Mouse (Mus musculus) hindbrain, embryonic 13.5 days (tissue): ENCODE data around the gene Asna1. TPM values are rescaled to one million over a fixed set of nuclear protein-coding genes. Genes with fewer than 3 reads are reported as not detected.
A peak's percentile ranks its signal among the peaks of the same experiment; 100 is the strongest.

Experiments
- ATAC-seq: fragments of 200-750 bp; cut with Nextera tagmentation; 2 replicates; pipeline ENCODE4 v1.8.0; 2017; ENCODE audit warnings: moderate TSS enrichment; ENCODE audit not compliant: low FRiP score
- H3K27ac ChIP-seq: fragments of 300-500 bp; sonication (generic); 2 replicates; pipeline ENCODE4 v1.5.1; 2015; ENCODE audit warnings: inconsistent platforms, mild to moderate bottlenecking, moderate library complexity
- H3K27me3 ChIP-seq: fragments of 300-500 bp; sonication (generic); 2 replicates; pipeline ENCODE4 v1.6.1; 2015; ENCODE audit warnings: mild to moderate bottlenecking, inconsistent platforms
- H3K36me3 ChIP-seq: fragments of 300-500 bp; sonication (generic); 2 replicates; pipeline ENCODE4 v1.6.1; 2015; ENCODE audit warnings: mild to moderate bottlenecking, inconsistent platforms
- H3K4me1 ChIP-seq: fragments of 300-500 bp; sonication (generic); replicated peaks from 2 replicates; pipeline ENCODE4 v1.6.1; 2015; ENCODE audit warnings: inconsistent platforms
- H3K4me2 ChIP-seq: fragments of 300-500 bp; sonication (generic); 2 replicates; pipeline ENCODE4 v1.6.1; 2015; ENCODE audit warnings: inconsistent platforms, mild to moderate bottlenecking, moderate library complexity
- H3K4me3 ChIP-seq: fragments of 300-500 bp; sonication (generic); 2 replicates; pipeline ENCODE4 v1.5.1; 2015; ENCODE audit warnings: mild to moderate bottlenecking, inconsistent platforms
- H3K9ac ChIP-seq: fragments of 300-500 bp; sonication (generic); 2 replicates; pipeline ENCODE4 v1.6.1; 2015; ENCODE audit warnings: mild to moderate bottlenecking, inconsistent platforms
- H3K9me3 ChIP-seq: fragments of 300-500 bp; sonication (generic); 2 replicates; pipeline ENCODE4 v1.6.1; 2016; ENCODE audit warnings: inconsistent platforms
- WGBS: fragments of 180-500 bp; shearing (Covaris S2); methylation state at CpG from one replicate; pipeline ENCODE4 v1.1.7; 2015; 5-methylcytosine and 5-hydroxymethylcytosine counted together
- polyA plus RNA-seq: library from polyadenylated mRNA; unstranded; fragments of >200 nt; fragmentation: Nextera tagmentation; extraction: Ambion mirVana; gene quantifications from 2 replicates; pipeline ENCODE4 v1.2.1, GENCODE M21; 2015

The Asna1 gene
- polyA plus RNA-seq, 1 experiment from 2014 or later: 157 TPM

GRCm38 (mm10) chr8:84976763-84977434 is 48.2 kb downstream of the Asna1 start:
- ATAC-seq: no peak
- Histone ChIP-seq H3K4me2 (peak overlapping the region; percentile 91), H3K9me3 (no peaks in the 10 kb centered on the region), H3K4me1 (peaks cover 79% of the 10 kb centered on the region), H3K27ac (peak overlapping the region; percentile 62), H3K4me3 (peak overlapping the region; percentile 52), H3K36me3 (peaks cover 28% of the 10 kb centered on the region), H3K9ac (peak overlapping the region; percentile 74), H3K27me3 (peaks cover 31% of the 10 kb centered on the region)
- WGBS: 3% methylated on average over 25 of the region's 25 CpGs

- WGBS: 2% methylated on average over 61 of the region's 61 CpGs
- Histone ChIP-seq H3K27me3 (peaks cover 24% of the 10 kb centered on the region), H3K27ac (peak overlapping the region; percentile 62), H3K4me2 (peak overlapping the region; percentile 91), H3K4me3 (peak overlapping the region; percentile 52), H3K9me3 (no peaks in the 10 kb centered on the region), H3K4me1 (peaks cover 79% of the 10 kb centered on the region), H3K36me3 (peaks cover 35% of the 10 kb centered on the region), H3K9ac (peak overlapping the region; percentile 74)
- peak; percentile 76 for ATAC-seq
Measured at GRCm38 (mm10) chr8:84976031-84976762, 48.9 kb downstream of the Asna1 start.

GRCm38 (mm10) chr8:84975434-84975833 is 49.6 kb downstream of the Asna1 start:
- peak overlapping the region; percentile 91; the same call in 1 of the 2 replicates for H3K4me2 ChIP-seq
- H3K4me1 ChIP-seq: peaks cover 79% of the 10 kb centered on the region
- H3K9ac ChIP-seq: no peak overlapping the region
- H3K27me3 ChIP-seq: peaks cover 17% of the 10 kb centered on the region
- H3K27ac ChIP-seq: peak overlapping the region; percentile 62
- H3K36me3 ChIP-seq: peaks cover 41% of the 10 kb centered on the region
- no peak overlapping the region for H3K4me3 ChIP-seq
- H3K9me3 ChIP-seq: no peaks in the 10 kb centered on the region
- WGBS: 36% methylated on average over 7 of the region's 7 CpGs
- ATAC-seq: no peak

GRCm38 (mm10) chr8:84974543-84975142 is 50.4 kb downstream of the Asna1 start:
- 83% methylated on average over 8 of the region's 8 CpGs for WGBS
- Histone ChIP-seq H3K27ac (0 out of 2 replicates have a peak overlapping the region, but pooled peaks have one; percentile 9), H3K36me3 (peaks cover 41% of the 10 kb centered on the region), H3K9me3 (no peaks in the 10 kb centered on the region), H3K4me1 (peaks cover 73% of the 10 kb centered on the region), H3K4me2 (no peak overlapping the region; the same call in 1 of the 2 replicates), H3K9ac (no peak overlapping the region), H3K27me3 (peaks cover 13% of the 10 kb centered on the region), H3K4me3 (no peak overlapping the region)
- no peak for ATAC-seq

DNA sequence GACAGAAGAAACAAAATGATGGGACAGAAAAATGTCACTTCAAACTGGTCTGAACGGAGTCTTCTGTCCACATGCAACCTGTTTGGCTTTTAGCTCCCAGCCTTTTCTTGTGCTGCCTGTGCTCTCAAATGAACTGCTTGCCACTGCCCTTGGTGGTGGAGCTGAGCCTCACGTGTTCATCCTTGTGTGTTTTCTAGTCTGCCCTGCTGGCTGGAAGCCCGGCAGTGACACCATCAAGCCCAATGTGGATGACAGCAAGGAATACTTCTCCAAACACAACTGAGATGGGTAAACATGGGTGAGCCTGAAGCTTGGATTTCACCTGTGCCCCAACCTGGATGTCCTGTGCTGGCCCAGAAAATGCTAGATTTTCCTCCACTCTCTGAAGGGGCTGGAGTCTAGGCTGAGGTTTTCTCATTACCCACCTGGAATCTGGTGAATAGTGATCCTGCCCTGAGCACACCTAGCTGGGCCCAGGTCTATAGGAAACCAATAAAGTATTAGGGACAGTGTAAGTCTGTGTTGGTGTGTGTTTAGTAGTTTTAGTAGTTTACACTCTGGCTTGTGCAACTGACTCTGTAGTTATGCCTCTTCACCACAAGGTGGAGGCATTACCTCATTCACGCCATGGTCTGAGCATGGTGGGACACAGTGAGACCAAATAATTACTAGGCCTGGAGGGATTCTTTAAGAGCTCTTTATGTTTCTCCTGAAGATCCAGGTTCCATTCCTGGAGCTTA is 51.1 kb downstream of the Asna1 start:
- H3K4me1 ChIP-seq: peaks cover 67% of the 10 kb centered on the region
- no peak for ATAC-seq

DNA sequence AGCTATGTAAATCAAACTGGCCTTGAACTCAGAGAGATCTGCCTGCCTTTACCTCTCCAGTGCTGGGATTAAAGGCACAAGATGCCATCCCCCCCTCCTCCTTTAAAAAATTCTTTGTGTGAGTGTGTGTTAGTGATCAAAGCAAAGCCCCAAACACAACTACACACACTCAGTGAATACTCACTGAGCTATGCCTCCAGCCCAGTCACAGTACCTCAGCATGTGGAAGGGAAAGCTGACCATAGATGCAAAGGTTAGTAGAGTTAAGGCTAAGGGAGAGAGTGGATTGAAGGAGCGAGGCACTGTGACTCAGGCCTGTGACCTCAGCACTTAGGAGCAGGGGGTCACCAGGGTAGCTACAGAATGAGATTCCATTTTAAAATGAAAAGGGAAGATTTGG is 52.0 kb downstream of the Asna1 start:
- no peak for ATAC-seq
- Histone ChIP-seq H3K4me3 (no peak overlapping the region), H3K4me2 (no peak overlapping the region), H3K27ac (no peak overlapping the region), H3K27me3 (peaks cover 12% of the 10 kb centered on the region), H3K9me3 (no peaks in the 10 kb centered on the region), H3K36me3 (peaks cover 41% of the 10 kb centered on the region), H3K4me1 (peaks cover 66% of the 10 kb centered on the region), H3K9ac (no peak overlapping the region)
- WGBS: 93% methylated on average over 1 of the region's 1 CpGs

More for the DNA sequence above, 51.1 kb downstream of the Asna1 start:
- Histone ChIP-seq H3K36me3 (peaks cover 41% of the 10 kb centered on the region), H3K27ac (peak overlapping the region; percentile 9; the same call in 1 of the 2 replicates), H3K9ac (0 out of 2 replicates have a peak overlapping the region, but pooled peaks have one; percentile 44), H3K27me3 (peaks cover 13% of the 10 kb centered on the region), H3K4me3 (no peak overlapping the region), H3K9me3 (no peaks in the 10 kb centered on the region), H3K4me2 (no peak overlapping the region)
- WGBS: 61% methylated on average over 4 of the region's 4 CpGs

DNA sequence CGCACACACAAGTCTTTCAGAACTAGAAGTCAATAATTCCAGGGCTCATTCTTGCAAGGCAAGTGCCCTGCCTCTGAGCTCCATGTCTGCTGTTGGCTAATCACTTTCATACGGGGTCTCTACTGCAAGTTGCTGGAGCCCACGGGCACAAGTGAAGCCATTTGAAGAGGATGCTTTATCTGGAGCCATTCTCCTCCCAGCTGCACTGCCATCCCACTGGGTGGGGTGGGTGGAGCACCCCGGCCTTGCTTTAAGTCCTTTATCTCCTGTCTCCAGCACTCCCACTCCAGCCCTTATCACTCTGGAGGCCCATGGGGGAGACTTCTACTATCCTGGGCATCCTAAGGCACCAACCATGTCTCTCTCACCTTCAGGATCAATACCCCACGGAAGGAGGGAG is 54.2 kb downstream of the Asna1 start:
- H3K4me2 ChIP-seq: peak overlapping the region; percentile 98

DNA sequence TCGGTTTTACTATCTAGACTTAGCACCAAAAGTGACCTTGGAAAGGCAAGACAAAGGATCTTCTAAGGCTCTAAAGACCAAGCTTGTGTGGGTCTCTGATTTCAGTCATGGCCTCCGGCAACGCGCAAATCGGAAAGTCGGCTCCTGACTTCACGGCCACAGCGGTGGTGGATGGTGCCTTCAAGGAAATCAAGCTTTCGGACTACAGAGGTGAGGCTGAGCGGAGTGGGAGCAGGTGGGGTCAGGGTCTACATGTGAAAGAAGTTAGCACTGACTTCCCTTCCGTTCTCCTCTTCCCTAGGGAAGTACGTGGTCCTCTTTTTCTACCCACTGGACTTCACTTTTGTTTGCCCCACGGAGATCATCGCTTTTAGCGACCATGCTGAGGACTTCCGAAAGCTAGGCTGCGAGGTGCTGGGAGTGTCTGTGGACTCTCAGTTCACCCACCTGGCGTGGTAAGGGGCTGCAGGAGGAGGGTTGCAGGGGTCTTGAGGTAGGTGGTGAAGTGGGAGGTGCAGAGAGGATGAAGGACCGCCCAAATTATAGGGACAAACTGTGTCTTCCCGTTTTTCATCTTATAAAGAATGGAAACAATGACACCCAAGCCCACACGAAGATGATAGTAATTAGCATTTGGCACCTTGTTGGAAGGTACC is 54.8 kb downstream of the Asna1 start:
- peak overlapping the region; percentile 98 for H3K4me2 ChIP-seq
- no peaks in the 10 kb centered on the region for H3K9me3 ChIP-seq
- peaks cover 41% of the 10 kb centered on the region for H3K36me3 ChIP-seq
- peak overlapping the region; percentile 74 for H3K4me3 ChIP-seq
- peak overlapping the region; percentile 90 for H3K9ac ChIP-seq
- 8% methylated on average over 21 of the region's 21 CpGs for WGBS
- H3K4me1 ChIP-seq: peaks cover 57% of the 10 kb centered on the region
- peak overlapping the region; percentile 91 for H3K27ac ChIP-seq
- H3K27me3 ChIP-seq: no peaks in the 10 kb centered on the region
- ATAC-seq: no peak

More for the DNA sequence above, 54.2 kb downstream of the Asna1 start:
- 66% methylated on average over 5 of the region's 5 CpGs for WGBS
- Histone ChIP-seq H3K27me3 (no peaks in the 10 kb centered on the region), H3K9ac (peak overlapping the region; percentile 90), H3K4me1 (peaks cover 59% of the 10 kb centered on the region), H3K4me3 (peak overlapping the region; percentile 74), H3K27ac (peak overlapping the region; percentile 91), H3K36me3 (peaks cover 41% of the 10 kb centered on the region), H3K9me3 (no peaks in the 10 kb centered on the region)
- no peak for ATAC-seq

DNA sequence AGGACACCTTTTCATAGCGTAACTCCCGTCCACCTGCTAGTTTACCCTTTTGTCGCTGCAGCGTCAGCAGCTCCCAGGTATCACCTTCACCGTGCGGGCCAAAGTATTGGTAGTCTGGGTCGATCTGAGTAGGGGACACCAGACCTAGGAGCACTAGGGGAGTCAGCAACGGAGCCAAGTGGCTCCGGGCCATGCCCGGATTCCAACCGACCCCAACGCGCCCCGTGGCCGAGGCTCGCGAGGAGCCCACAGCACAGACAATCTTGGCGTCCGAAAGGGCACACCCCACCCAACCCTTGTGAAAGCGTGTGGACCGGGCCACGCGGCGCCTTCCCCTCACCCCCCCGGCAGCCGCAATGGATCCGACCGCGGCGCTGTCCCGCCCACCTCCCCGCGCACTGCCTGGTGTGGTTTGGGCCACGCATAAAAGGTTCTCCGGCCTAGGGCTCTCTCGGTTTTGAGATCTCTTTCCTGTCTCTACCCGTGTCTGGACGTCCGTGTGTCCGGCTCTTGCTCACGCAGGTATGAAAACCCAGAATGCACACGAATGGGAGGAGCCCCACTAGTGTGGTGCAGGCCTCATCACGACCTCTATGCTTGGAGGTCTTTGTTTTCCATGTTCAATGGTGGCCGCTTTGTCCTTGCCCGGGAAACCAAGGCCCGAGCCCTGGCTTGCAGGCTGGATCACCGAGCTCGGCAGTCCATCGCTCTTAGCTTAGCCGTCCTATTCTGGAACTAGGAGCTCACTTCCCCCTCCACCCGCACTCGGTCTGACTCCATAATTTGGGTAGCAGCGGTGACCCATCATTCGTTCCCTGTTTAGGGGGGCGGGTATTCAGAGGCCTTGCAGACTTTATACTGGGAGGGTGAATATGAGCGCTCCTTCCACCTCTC is 55.6 kb downstream of the Asna1 start, which contains the start of the genes Gm49661, Prdx2 and Rnaseh2a:
TSS of gene Gm49661 (minus strand) at position 193 of the 894 bp plus-strand sequence.
TSS of gene Prdx2 (plus strand) at position 347 of the 894 bp plus-strand sequence.
TSS of gene Rnaseh2a (minus strand) at position 527 of the 894 bp plus-strand sequence.
- peak within 1 kb of the TSS; percentile 98 for H3K4me2 ChIP-seq
- H3K9me3 ChIP-seq: no peaks in the 10 kb centered on the region
- WGBS: under 1% methylated on average over 56 of the region's 56 CpGs
- peak within 1 kb of the TSS; percentile 91 for H3K27ac ChIP-seq
- no peaks in the 10 kb centered on the region for H3K27me3 ChIP-seq
- peaks cover 35% of the 10 kb centered on the region for H3K36me3 ChIP-seq
- H3K4me3 ChIP-seq: peak within 1 kb of the TSS; percentile 74
- peak; percentile 77 for ATAC-seq
- H3K9ac ChIP-seq: peak within 1 kb of the TSS; percentile 90
- H3K4me1 ChIP-seq: peaks cover 56% of the 10 kb centered on the region

DNA sequence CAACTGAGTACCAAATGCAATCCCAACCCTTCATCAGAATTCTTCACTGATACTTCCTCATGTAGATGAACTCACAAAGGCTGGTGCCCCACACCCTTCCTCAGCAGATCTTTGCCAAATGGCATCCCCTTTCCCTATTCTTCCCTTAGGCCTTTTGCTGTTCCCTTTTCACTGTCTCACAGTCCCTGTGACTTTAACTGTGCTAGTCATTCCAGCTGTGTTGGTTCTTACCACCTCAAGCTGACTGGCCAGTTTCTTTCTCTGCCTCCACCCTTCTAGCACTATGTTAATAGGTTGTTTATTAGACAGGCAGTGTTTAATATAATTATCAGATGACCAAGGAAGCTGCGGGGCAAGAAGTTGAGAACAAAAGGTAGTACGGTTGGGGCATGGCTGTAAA is 56.4 kb downstream of the Asna1 start:
- H3K4me3 ChIP-seq: peak overlapping the region; percentile 74
- peak overlapping the region; percentile 90 for H3K9ac ChIP-seq
- H3K9me3 ChIP-seq: no peaks in the 10 kb centered on the region
- H3K4me2 ChIP-seq: peak overlapping the region; percentile 98
- H3K27me3 ChIP-seq: no peaks in the 10 kb centered on the region
- H3K27ac ChIP-seq: peak overlapping the region; percentile 91
- 13% methylated on average over 2 of the region's 2 CpGs for WGBS
- H3K36me3 ChIP-seq: peaks cover 30% of the 10 kb centered on the region
- ATAC-seq: no peak
- H3K4me1 ChIP-seq: peaks cover 50% of the 10 kb centered on the region
